Mouse (Mus musculus) frontal cortex, postnatal 36 days (tissue): ENCODE measurements around the gene Twistnb.

Source experiments
- DNase-seq, 2 experiments: peaks; one replicate each; pipeline ENCODE4 v3.0.0; 2022; ENCODE audit warnings: low spot score in 2 of 2

The Twistnb gene

DNA sequence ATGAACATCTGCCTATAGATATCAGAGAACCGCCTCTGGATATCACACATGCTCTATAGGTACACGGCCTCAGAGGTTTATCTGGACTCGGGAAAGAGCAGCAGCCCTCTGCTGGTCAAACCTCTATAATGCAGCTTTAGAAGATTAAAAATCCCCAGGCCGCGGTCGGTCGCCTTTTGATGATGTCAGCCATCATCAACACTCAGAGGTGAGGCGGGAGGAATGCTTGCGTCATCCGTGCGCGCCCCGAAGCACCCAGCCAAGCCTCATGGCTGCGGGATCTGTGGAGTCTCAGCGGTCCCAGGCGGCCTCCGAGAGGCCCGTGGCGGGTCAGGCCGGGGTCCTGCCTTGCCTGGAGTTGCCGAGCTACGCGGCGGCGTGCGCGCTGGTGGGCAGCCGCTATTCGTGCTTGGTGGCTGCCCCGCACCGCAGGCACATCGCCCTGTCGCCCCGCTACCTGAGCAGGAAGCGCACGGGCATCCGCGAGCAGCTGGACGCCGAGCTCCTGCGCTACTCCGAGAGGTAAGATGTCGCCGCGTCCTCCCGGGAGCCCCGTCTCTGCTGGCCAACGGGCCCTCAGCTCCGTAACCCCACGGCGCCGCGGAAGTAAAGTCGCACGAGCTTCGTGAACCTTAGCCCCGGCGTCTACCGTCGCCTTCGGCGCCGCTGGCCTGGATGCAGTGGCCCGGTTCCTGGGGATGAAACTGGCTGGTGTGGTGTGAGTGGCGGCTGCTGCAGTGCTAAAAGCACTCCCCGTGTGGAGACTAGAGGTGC lies at the start of gene Twistnb:
TSS of gene Twistnb (plus strand) at position 249 of the 774 bp plus-strand sequence.
- DNase-seq: peak; percentile 96 to 100

DNA sequence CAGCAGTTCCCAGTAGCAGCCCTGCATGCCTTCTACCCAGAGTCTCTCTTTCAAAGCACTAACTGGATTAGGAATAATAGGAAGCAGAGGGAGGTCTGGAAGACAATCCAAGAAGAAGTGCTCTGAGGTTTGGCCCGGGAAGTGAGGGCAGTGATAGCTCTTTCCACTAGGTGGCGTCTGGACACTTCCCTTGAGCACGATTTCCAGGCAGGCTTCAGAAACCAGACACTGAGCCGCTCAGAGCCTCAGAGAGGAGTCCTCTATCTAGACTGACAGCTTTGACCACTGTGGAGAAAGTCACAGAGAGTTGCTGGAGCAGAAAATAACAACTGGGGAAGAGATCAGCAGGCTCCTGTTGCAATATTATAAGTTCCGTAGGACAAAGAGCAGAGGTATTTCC lies 40.6 kb upstream of the Twistnb start:
- DNase-seq: peak; percentile 75 to 86

DNA sequence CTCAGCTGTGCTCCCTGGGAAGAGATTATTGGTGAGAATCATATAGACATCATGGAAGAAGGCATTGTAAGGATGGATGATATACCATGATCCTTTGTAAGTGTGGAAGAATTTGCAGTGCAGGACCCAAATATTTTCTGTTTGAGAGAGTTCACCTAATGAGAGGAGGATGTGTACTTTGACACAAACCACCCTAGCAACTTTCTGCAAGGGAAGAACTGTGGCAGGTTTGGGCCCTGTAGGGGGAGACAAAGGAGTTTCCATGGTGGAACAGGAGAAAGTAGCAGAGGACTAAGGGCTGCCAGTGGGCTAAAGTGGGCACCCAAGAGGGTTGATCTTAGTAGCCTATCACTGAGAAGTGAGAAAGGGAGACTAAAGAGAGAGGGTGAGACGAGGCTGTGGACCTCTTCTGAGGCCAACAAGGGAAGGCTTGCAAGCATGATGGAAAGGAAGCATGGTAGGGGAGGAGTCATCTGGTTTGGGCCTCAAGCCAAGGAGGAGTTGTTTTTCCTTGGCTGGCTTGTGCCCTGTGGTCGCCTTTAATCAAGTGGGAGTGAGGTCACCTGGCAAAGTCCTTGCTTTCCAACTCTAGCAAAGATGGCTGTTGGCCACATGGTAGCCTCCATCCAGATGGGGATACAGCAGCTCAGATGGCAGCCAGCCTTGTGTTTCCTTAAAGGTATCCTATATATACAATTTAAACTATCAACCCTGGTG lies 38.4 kb upstream of the Twistnb start:
- no peak for DNase-seq

DNA sequence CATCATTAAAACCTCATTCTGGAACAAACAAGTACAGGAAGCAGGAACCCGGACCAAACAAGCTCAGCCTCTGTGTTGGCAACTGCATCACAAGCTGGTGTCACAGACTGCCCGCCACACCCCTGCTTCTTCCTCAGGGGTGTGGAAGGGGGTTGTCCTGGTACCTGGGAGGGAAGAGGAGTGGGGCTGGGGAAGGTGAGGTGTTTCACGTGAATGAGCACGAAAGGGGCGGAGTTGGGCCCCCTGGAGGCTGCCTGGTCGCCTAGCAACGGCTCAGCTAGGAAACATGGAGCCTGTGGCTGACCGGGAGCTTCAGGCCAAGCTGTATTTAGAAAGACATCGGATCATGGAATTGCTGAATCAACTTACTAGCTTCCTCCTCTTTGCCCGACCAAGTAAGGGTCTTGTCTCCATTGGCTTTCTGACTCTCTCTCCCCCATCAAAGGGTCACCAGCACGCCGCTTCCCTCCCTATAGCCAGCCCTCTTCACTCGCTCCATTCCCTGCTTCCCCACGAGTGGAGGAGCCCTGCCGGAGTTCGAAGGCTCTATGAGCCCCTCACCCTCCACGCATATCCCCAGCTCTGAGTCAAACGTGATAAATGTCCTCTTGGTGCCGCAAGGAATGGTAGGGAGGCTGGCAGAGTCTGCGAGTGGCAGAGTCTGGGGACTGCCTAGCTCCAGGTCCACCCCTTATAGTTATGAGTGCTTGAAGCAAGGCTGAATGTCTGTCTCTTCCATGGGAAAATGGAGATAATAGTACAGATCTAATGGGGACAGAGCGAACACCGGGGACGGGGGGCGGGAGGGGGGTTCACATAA lies 34.4 kb upstream of the Twistnb start, which contains the start of gene Efcab10:
TSS of gene Efcab10 (plus strand) at position 51 of the 820 bp plus-strand sequence.
- DNase-seq: peak; percentile 54 to 66

DNA sequence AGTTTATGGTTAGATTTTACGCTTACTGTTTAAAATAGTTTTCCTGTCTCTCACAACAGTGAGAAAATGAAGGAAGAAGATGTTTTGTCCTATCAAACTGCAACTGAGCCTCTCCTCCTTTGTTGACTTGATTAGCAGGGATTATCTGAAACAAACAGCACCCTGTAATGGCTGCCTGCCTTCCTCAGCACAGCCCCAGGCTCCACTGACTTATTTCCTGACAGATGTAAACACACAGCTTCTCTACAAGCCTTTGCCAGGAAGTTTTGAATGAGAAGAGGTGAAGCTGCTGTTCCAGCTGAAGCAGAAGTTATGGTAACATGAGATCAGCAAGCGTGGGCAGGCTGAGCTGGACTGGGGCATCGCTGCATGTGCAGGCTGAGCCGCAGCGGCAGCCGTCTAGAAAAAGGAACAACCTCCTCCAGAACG lies 26.2 kb upstream of the Twistnb start:
- DNase-seq: peak in 1 of 2 experiments; percentile 34

DNA sequence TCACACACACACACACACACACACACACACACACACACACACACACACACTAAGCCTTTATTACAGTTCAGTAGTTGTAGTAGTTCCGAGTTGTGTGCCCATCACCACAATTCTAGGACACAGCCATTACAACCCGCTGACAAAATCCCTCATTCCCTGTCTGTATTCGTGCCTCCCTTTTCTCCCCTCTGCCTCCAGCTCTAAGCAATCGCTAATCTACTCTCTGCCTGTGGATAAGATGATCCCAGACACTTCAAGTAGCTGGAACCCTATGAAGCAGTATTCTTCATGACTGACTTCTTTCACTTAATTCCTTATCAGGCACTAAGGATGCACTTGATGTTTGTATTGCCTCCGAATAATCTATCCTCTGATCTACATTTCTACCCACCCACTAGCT lies 24.4 kb upstream of the Twistnb start:
- DNase-seq: no peak

DNA sequence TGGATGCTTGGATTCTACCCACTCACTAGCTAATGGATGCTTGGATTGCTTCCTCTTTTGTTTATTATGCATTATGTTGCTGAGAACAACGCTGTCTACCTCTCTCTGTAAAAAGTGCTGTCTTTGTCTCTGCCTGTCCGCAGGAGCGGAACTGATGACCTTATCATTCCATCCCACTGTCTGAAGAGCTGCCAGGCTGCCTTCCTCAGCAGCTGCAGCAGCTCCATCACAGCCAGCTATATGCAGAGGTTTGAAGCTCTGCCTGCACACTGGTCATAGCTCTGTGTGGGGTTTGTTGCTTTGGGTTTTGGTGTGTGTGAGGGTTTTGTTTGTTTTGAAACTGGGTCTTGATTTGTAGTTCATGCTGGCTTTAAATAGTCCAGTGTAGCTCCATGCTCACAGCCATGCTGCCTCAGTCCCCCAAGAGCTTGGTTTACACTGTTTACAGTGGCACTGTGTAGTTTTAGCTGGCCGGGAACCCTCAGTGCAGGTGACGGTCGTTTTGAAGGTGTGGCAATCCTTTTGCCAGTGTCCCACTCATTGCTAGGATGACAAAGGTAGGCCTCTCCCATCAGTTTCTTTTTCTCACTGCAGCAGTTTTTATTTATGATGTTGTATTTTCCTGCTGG lies 23.9 kb upstream of the Twistnb start:
- DNase-seq: no peak

DNA sequence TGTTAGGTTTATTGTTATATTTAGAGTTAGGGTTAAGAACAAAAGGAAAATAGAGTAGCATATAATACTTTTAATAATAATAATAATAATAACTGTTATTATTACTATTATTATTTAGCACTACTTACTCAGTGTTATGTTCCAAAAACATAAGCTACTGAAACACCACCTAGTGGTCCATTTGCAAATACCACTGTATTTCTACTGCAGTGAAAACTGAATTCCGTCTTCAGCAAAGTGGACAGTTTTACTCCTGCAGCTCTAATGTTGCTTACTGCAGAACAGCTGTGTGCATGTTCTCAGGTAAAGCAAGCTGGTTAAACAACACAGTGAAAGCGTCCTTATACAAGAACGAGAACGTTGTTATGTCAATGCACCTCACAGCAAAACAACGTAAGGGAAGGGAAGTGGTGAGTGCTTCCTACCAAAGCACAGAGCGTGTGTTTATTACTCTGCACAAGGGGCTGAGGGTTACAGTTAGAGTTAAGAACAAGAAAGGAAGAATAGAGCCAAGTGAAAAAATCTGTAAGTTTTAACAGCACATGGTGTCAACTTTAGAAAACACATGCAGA lies 17.8 kb upstream of the Twistnb start:
- no peak for DNase-seq

DNA sequence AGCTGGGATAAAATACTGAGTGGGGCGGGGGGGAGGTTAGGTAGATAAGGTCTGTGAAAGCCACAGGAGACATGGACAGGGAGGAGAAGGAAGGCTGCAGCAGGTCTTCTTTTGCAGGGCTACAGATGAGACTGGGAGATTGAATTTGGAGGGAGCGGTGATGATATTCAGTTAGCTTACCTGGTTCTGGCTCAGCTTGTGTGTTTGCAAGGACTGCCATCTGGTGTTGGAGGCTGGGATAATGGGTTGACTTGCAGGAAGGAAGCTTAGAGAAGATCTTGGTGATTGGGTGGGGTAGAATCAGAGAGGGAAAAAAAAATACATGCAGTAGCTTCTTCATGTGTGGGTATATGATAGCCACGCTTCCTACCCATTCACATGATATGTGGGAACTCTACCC lies 5.1 kb upstream of the Twistnb start:
- DNase-seq: peak; percentile 65 to 77

DNA sequence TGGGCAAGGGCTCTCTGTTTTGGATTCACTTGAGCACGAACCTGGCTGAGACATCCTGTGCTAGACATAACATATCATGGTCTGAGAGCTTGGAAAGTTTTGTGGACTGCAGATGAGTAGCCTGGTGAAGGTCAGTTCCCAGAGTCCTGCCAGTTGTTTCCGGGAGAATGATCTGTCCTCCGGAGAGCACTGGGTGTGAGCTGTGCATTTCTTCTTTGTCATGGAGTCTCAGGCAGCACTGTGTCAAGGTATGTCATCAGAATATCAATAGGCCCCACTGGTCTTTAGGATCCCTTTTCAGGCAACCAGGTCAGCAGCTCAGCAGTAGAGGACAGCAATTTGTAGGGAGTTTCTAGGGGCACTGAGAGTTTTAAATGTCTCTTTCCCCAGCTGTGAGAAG lies 2.1 kb upstream of the Twistnb start:
- DNase-seq: no peak

DNA sequence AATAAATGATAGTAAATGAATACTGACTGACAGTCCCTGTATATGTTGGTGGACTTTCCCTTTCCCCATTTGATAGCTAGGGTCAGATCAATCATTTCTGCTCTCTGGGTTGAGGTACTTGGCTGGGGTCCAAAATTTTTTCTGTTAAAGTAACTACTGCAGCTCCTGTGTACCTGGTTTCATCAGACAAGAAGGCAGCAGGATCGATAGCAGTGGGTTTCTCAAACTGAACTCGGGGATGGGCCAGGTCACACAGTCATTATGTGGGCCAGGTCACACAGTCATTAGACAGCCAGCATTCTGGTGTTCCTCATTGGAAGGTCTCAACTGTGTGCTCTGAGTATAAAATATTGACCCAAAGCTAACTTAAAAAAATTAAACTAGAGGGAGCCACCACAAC lies 1.7 kb upstream of the Twistnb start:
- DNase-seq: no peak

DNA sequence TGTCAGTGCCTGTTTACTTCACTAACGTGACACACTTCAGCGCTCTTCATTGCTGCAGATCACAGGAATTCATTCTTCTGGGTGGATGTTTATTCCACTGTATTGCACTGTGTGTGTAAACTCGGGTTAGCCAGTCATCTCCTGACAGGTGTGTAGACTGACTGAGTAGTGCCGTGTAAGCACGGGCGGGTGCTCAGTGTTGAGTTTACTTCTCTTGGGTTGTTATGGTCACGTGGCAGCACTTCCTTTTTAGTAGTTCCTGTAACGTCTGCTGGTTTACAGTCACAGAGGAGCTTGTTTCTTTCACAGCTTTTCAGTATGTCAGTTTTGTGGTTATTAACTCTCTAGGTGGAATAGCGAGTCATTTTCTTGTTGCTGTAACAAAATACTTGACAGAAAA lies 4.4 kb downstream of the Twistnb start:
- DNase-seq: no peak

DNA sequence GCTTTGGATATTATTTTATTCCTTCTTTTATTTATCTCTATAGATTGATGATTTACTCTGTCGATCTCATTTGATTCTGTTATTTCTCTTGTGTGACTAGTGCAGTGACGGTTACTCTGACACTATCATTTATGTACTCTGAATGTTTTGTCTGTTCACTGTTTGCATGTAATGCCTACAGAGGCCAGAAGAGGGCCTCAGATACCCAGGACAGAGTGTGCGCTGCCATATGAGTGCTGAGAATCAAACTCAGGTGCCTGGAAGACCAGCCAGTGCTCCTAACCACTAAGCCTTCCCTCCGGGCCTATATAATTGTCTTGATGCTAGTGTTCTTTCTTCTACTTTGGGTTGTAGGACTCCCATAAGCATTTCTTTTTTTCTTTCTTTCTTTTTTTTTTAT lies 5.3 kb downstream of the Twistnb start:
- no peak for DNase-seq

DNA sequence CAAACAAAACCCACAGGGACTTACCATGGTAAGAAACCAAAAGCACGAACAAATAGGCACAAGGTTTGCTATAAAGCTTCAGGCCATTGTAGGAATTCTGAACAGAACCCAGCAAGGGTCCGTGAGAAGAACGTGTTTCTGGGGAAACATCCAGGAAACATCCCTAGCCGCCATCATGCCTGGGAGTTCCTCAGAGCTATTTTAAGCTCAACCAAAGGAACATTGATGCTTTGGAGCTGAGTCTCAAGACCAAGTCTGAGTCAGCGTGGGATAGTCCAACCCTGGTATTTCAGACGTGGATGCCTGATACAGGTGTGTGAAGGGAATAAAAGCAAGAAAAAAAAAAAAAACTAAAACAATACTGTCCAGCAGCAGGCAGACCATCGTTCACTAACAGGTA lies 26.0 kb downstream of the Twistnb start:
- DNase-seq: no peak

DNA sequence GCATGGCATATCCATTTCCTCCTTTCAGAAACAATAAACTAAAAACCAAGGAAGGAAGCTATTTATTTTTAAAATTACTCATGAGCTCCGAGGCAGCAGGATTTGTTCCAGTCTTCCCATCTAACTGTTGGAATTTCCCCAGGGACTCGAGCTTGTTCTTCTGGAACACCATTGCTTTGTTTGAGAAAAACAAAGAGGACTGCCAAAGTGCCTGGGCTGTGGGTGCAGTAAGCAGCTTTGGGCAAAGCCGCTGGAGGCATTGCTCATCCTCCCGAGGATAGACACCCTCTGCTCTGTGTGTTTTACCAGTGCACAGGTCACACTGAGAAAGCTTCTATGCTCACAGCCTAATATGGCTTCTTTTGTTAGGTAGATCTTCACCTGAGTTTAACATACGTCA lies 26.8 kb downstream of the Twistnb start:
- DNase-seq: no peak

DNA sequence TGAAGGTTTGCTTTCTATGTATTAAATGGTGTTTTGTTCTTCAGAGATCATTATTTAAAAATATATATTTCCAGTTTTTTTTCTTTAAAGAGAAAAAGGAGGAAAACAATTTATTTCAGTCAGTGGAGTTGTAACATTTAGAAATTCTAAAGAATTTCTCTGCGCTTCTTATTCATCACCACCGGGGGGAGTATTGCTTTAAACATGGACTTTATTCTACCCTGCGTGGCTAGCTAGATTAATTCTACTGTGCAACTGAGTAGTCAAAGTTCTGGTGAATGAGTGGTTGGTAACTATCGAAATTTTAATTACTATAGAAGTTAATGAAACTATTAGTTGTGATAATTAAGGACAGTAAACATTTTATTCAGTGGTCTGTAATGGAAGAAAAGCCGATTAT lies 51.5 kb downstream of the Twistnb start:
- DNase-seq: no peak

DNA sequence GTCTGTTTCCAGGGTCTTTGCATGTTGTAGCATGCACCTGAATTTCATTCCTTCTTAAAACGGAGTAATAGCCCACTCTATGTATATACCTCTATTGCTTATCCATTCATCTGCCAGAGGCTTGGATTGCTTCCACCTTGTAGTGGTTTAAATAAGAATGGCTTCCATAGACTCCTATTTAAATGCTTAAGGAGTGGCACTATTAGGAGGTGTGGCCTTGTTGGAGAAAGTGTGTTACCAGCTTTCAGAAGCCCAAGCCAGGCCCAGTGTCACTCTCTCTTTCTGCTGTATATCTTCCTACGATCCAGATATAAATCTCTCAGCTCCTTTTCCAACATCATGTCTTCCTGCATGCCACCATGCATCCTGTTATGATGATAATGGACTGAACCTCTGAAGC lies 53.5 kb downstream of the Twistnb start:
- no peak for DNase-seq
